Mouse (Mus musculus) ES-Bruce4 (cell line): ENCODE data around the gene Prr14.

Experiments
- CTCF ChIP-seq: IDR thresholded peaks from one replicate; pipeline ENCODE4 v1.8.1; 2011; ENCODE audit warnings: low read depth, low read length
- EP300 ChIP-seq: IDR thresholded peaks from 2 replicates; pipeline ENCODE4 v1.6.1; 2011; ENCODE audit warnings: low read depth, low read length; ENCODE audit not compliant: insufficient read depth
- POLR2A ChIP-seq: IDR thresholded peaks from one replicate; pipeline ENCODE4 v1.8.1; 2011; ENCODE audit warnings: low read length; ENCODE audit not compliant: insufficient read depth

DNA sequence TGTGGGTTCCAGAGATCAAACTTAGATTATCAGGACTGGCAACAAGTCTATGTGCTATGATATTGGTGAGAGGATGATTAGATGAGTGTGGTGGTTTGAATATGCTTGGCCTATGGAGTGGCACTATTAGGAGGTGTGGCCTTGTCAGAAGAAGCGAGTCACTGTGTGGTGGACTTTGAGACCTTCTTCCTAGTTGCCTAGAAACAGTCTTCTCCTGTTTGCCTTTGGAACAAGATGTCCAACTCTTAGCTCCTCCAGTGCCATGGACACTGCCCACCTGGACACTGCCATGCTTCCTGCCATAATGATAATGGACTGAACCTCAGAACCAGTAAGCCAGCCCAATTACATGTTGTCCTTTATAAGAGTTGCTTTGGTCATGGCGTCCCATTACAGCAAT is 33.5 kb upstream of the Prr14 start:
- TF ChIP-seq POLR2A (no peak), CTCF (no peak), EP300 (no peak)
